Mouse (Mus musculus): ENCODE data around the gene Rpap3. TPM values are rescaled to one million over a fixed set of nuclear protein-coding genes. Genes with fewer than 3 reads are reported as not detected.
A peak's percentile ranks its signal among the peaks of the same experiment; 100 is the strongest.
"Not testable (repeated sequence)": the region's sequence is repeated elsewhere in the genome, so short reads cannot be mapped to it uniquely, and the experiment has no call there.

Gene Rpap3
- polyA plus RNA-seq, 1 experiment from 2014 or later: 31.1 TPM

GRCm38 (mm10) chr15:97696616-97697015, 9.0 kb downstream of the Rpap3 start:
- DNase-seq (ENCODE audit: low spot score): no peak

- DNase-seq (ENCODE audit: low spot score): no peak
These were observed 12.2 kb downstream of the Rpap3 start for GRCm38 (mm10) chr15:97693411-97693810.

- no peak for DNase-seq (ENCODE audit: low spot score)
These were observed 21.5 kb downstream of the Rpap3 start for GRCm38 (mm10) chr15:97684118-97684517.

GRCm38 (mm10) chr15:97682053-97682452, 23.6 kb downstream of the Rpap3 start:
- DNase-seq (ENCODE audit: low spot score): no peak

- DNase-seq (ENCODE audit: low spot score): no peak
These were observed 25.5 kb downstream of the Rpap3 start for GRCm38 (mm10) chr15:97679991-97680681.

GRCm38 (mm10) chr15:97677341-97677740, 28.3 kb downstream of the Rpap3 start:
- DNase-seq (ENCODE audit: low spot score): no peak

GRCm38 (mm10) chr15:97675927-97676326, 29.7 kb downstream of the Rpap3 start:
- no peak for DNase-seq (ENCODE audit: low spot score)

GRCm38 (mm10) chr15:97674423-97674822, 31.2 kb downstream of the Rpap3 start:
- no peak for DNase-seq (ENCODE audit: low spot score)

- no peak for DNase-seq (ENCODE audit: low spot score)
These were observed 32.2 kb downstream of the Rpap3 start for GRCm38 (mm10) chr15:97673256-97674000.

- no peak for DNase-seq (ENCODE audit: low spot score)
These were observed 33.3 kb downstream of the Rpap3 start for GRCm38 (mm10) chr15:97672211-97672765.

GRCm38 (mm10) chr15:97670554-97670953, 35.1 kb downstream of the Rpap3 start:
- no peak for DNase-seq (ENCODE audit: low spot score)

GRCm38 (mm10) chr15:97668158-97668877, 37.3 kb downstream of the Rpap3 start:
- DNase-seq (ENCODE audit: low spot score): not testable (repeated sequence)

GRCm38 (mm10) chr15:97667437-97667836, 38.2 kb downstream of the Rpap3 start:
- peak; percentile 86 for DNase-seq (ENCODE audit: low spot score)

- no peak for DNase-seq (ENCODE audit: low spot score)
These were observed 39.2 kb downstream of the Rpap3 start for GRCm38 (mm10) chr15:97666457-97666770.

GRCm38 (mm10) chr15:97665770-97666456, 39.7 kb downstream of the Rpap3 start:
- peak; percentile 27 for DNase-seq (ENCODE audit: low spot score)

- peak; percentile 70 for DNase-seq (ENCODE audit: low spot score)
These were observed 40.5 kb downstream of the Rpap3 start for GRCm38 (mm10) chr15:97664981-97665668.

- peak; percentile 86 for DNase-seq (ENCODE audit: low spot score)
These were observed 41.7 kb downstream of the Rpap3 start for GRCm38 (mm10) chr15:97663750-97664406.

- DNase-seq (ENCODE audit: low spot score): no peak
These were observed 46.9 kb downstream of the Rpap3 start for GRCm38 (mm10) chr15:97658755-97659116.

GRCm38 (mm10) chr15:97657856-97658754, 47.5 kb downstream of the Rpap3 start:
- DNase-seq (ENCODE audit: low spot score): no peak
